Mouse (Mus musculus): ENCODE measurements around the gene Spp2. TPM values are rescaled to one million over a fixed set of nuclear protein-coding genes. Genes with fewer than 3 reads are reported as not detected.

Spp2 gene
- not detected for polyA plus RNA-seq (2017; shearing (Covaris generic))

GRCm38 (mm10) chr1:88406807-88407198, at the start of gene Spp2:
Gene Spp2 (plus strand): TSS chr1:88406961.

Other genes starting within 250 kb of the Spp2 start
- not detected for gene Ugt1a5, start 240.9 kb upstream of the Spp2 start, polyA plus RNA-seq (2017; shearing (Covaris generic))
- gene Ugt1a2, start 206.4 kb upstream of the Spp2 start, polyA plus RNA-seq (2017; shearing (Covaris generic)) = under 1 TPM in 1 of 2 experiments, not detected in 1; 0.32 TPM
- gene Dnajb3, start 201.2 kb upstream of the Spp2 start, polyA plus RNA-seq (2017; shearing (Covaris generic)) = under 1 TPM; 0.71 to 0.72 TPM
- gene Ugt1a1, start 195.0 kb upstream of the Spp2 start, polyA plus RNA-seq (2017; shearing (Covaris generic)) = under 1 TPM in 1 of 2 experiments, not detected in 1; 0.42 TPM
- gene Mroh2a, start 180.0 kb upstream of the Spp2 start, polyA plus RNA-seq (2017; shearing (Covaris generic)) = 1 to 10 TPM in 1 of 2 experiments, under 1 TPM in 1; 0.66 to 1.7 TPM
- gene Hjurp, start 129.3 kb upstream of the Spp2 start, polyA plus RNA-seq (2017; shearing (Covaris generic)) = 10 to 100 TPM; 65.5 to 68.2 TPM
- under 1 TPM in 1 of 2 experiments, not detected in 1; 0.33 TPM for gene Trpm8, start 129.3 kb upstream of the Spp2 start, polyA plus RNA-seq (2017; shearing (Covaris generic))
- gene Glrp1, start 103.1 kb downstream of the Spp2 start, polyA plus RNA-seq (2017; shearing (Covaris generic)) = under 1 TPM in 1 of 2 experiments, not detected in 1; 0.17 TPM

All from activated CD4-positive, CD25-positive, alpha-beta regulatory T cell (primary cell).